ENCODE assay signal across 9 mouse cellular contexts in the genomic region with DNA sequence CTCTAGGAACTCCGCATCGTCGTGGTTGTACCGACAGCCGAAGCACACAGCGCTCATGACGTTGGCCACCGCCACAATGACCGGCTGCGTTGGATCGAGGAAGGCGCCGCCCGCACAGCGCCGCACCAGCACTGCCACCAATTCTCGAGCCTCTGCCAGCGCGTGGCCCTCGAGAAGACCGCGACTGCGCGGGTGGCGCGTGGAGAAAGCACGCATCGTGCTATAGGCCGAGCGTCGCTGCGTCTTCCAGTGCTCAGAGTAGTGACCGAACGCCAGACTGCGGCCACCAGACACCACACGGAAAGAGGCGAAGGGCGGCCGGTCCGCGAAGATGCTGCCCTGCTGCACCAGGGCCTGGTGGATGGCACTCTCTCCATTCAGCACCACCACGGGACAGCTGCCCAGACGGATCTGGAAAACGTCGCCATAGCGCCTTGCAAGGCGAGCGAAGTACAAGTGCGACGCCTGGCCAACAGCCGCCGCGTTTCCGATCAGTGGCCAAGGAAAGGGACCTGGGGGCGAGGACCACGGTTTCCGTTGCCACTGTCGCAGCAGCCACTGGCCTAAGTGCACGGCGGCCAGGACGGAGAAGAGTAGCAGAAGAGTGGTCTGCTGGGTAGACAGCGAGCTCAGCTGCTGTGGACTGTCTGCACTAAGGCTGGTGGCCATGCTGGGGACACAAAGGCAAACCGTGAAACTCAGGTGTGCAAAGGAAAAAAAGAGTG. TPM values are rescaled to one million over a fixed set of nuclear protein-coding genes. Genes with fewer than 3 reads are reported as not detected.
DNase-seq lines count a peak whose midpoint lies in the region; ATAC-seq and TF ChIP-seq lines count a peak whose summit lies in the region.
"Had no signal": no experiment of that assay in that cellular context is flagged by ENCODE, and none has a peak within 500 bp of the region (broad histone marks: within the 10 kb centered on the region; RNA-seq: fewer than 3 reads in every experiment).

No protein-coding gene starts in this region.

- peak overlapping the region; percentile 9 for H3ac ChIP-seq in C2C12 (ENCODE audit: control insufficient read depth, insufficient read length, low read depth)

- H3K79me2 ChIP-seq in C2C12 (ENCODE audit: control insufficient read depth, insufficient read depth), result peaks cover 58% of the 10 kb centered on the region

- H3K4me2 ChIP-seq in liver, embryonic 11.5 days, result peak overlapping the region; percentile 80
- H3K4me2 ChIP-seq in neural tube, embryonic 12.5 days (replicated peaks), result peak overlapping the region; percentile 90

- no peak overlapping the region for H3K27ac ChIP-seq in liver, embryonic 11.5 days (ENCODE audit: low read depth, low read length)
- H3K27ac ChIP-seq in neural tube, embryonic 12.5 days, result no peak overlapping the region

- no peaks in the 10 kb centered on the region for H3K27me3 ChIP-seq in C2C12 (ENCODE audit: control insufficient read depth, insufficient read depth, insufficient read length)
- H3K27me3 ChIP-seq in liver, embryonic 11.5 days (replicated peaks; ENCODE audit: control insufficient read depth, insufficient read depth, low read length), result peaks cover 69% of the 10 kb centered on the region
- H3K27me3 ChIP-seq in neural tube, embryonic 12.5 days (replicated peaks), result peaks cover 57% of the 10 kb centered on the region

- TF ChIP-seq CTCF in C2C12 (IDR thresholded peaks at IDR 0.05; ENCODE audit: control insufficient read depth, insufficient read depth, insufficient read length), result no peak

- WGBS in liver, embryonic 11.5 days, result 2% methylated on average over 63 of the region's 63 CpGs
- WGBS in neural tube, embryonic 12.5 days, result under 1% methylated on average over 63 of the region's 63 CpGs

- intact Hi-C loops in heart, postnatal 10 days (cut with DNase I), result loop anchor here (2.0 kb wide), 2 partner anchors 49 to 603 kb away; no protein-coding TSS in a partner anchor

- H3K9ac ChIP-seq in liver, embryonic 11.5 days (ENCODE audit: low read depth, low read length), result peak overlapping the region; percentile 38
- H3K9ac ChIP-seq in neural tube, embryonic 12.5 days, result peak overlapping the region; percentile 45

- no peak; the same call in 1 of the 2 replicates for ATAC-seq in liver, embryonic 11.5 days (replicated peaks; ENCODE audit: low FRiP score)
- peak; percentile 18; the same call in 1 of the 2 replicates for ATAC-seq in neural tube, embryonic 12.5 days (ENCODE audit: low FRiP score, low read depth)
- no peak for ATAC-seq in monocyte, adult 5-6 weeks (replicated peaks; ENCODE audit: insufficient number of reproducible peaks, low FRiP score, low TSS enrichment, poor library complexity, severe bottlenecking)

- peak; percentile 30 to 40 for DNase-seq in cerebellum, postnatal 25 days
- DNase-seq in cerebellum, adult 9-11 months, result no peak
- DNase-seq in embryo, embryonic 10 days (ENCODE audit: low spot score), result peak; percentile 64
- peak; percentile 44 to 52 for DNase-seq in heart, postnatal 10 days
- peak; percentile 50 for DNase-seq in liver, embryonic 11.5 days (ENCODE audit: low spot score)

- peaks cover 15% of the 10 kb centered on the region; the same call in 1 of the 2 replicates for H3K4me1 ChIP-seq in liver, embryonic 11.5 days (replicated peaks; ENCODE audit: control insufficient read depth, insufficient read depth, low read length)
- peaks cover 26% of the 10 kb centered on the region for H3K4me1 ChIP-seq in neural tube, embryonic 12.5 days

- peaks cover 22% of the 10 kb centered on the region for H3K36me3 ChIP-seq in C2C12 (ENCODE audit: control insufficient read depth, insufficient read depth)
- H3K36me3 ChIP-seq in liver, embryonic 11.5 days (ENCODE audit: control insufficient read depth, insufficient read depth, low read length), result no peaks in the 10 kb centered on the region
- no peaks in the 10 kb centered on the region for H3K36me3 ChIP-seq in neural tube, embryonic 12.5 days

- no peaks in the 10 kb centered on the region for H3K9me3 ChIP-seq in liver, embryonic 11.5 days (ENCODE audit: control insufficient read depth, low read length)
- no peaks in the 10 kb centered on the region for H3K9me3 ChIP-seq in neural tube, embryonic 12.5 days

- H3K79me3 ChIP-seq in C2C12 (ENCODE audit: low read depth), result peaks cover 24% of the 10 kb centered on the region

- H3K4me3 ChIP-seq in C2C12 (ENCODE audit: insufficient read depth, poor library complexity, severe bottlenecking), result peak overlapping the region; percentile 44
- peak overlapping the region; percentile 43 for H3K4me3 ChIP-seq in liver, embryonic 11.5 days (ENCODE audit: low read depth, low read length)
- peak overlapping the region; percentile 40 for H3K4me3 ChIP-seq in neural tube, embryonic 12.5 days

TF ChIP-seq in C2C12, 6 proteins besides CTCF, POLR2A, EP300 and RAD21:
- TF ChIP-seq CEBPB (IDR thresholded peaks at IDR 0.05; ENCODE audit: low read depth) (no peak), MAX (IDR thresholded peaks at IDR 0.05) (peak; percentile 81)

RNA-seq across cellular contexts. Expression of a gene that starts 1.1 kb away (rescaled TPM):
- 8.8 TPM for polyA plus RNA-seq in C2C12 (2012; fragmentation: generic; extraction: Trizol)
- 1 to 10 TPM; 2.5 to 4.0 TPM for total RNA-seq in heart, postnatal 10 days (2021)
- 6.9 and 10.2 TPM in 2 replicates for polyA plus RNA-seq in liver, embryonic 11.5 days (2014; fragmentation: Nextera tagmentation; extraction: Ambion mirVana)
- polyA plus RNA-seq in neural tube, embryonic 12.5 days (2016; fragmentation: Nextera tagmentation; extraction: Ambion mirVana), result 8.8 and 10.0 TPM in 2 replicates
- total RNA-seq in monocyte, adult 5-6 weeks (2017), result not detected in 3 replicates
- total RNA-seq: MEL had no signal
